Mouse (Mus musculus) lung, postnatal 0 days (tissue): ENCODE data around the gene Zmym3.

Experiments used
- CTCF ChIP-seq: IDR thresholded peaks from 2 replicates; pipeline ENCODE4 v1.5.1; 2016; ENCODE audit warnings: antibody characterized with exemption, mild to moderate bottlenecking
- EP300 ChIP-seq: IDR thresholded peaks from 2 replicates; pipeline ENCODE4 v1.6.1; 2016; ENCODE audit warnings: antibody characterized with exemption, mild to moderate bottlenecking, control low read depth

- no peak for TF ChIP-seq CTCF
- TF ChIP-seq EP300, result no peak
Observed at GRCm38 (mm10) chrX:101386222-101386621, 34.4 kb downstream of the Zmym3 start.
